Mouse (Mus musculus): ENCODE results near the gene Ppp4r4.
"Not testable (repeated sequence)": the region's sequence is repeated elsewhere in the genome, so short reads cannot be mapped to it uniquely, and the experiment has no call there.

Gene Ppp4r4

GRCm38 (mm10) chr12:103634430-103634829, 102.3 kb downstream of the Ppp4r4 start:
- DNase-seq (ENCODE audit: low read depth, low spot score): no peak

- no peak for DNase-seq (ENCODE audit: low read depth, low spot score)
These were observed 103.8 kb downstream of the Ppp4r4 start for GRCm38 (mm10) chr12:103635846-103636245.

- DNase-seq (ENCODE audit: low read depth, low spot score): peak; percentile 47
These were observed 111.3 kb downstream of the Ppp4r4 start for GRCm38 (mm10) chr12:103643336-103643735.

- DNase-seq (ENCODE audit: low read depth, low spot score): no peak
These were observed 111.7 kb downstream of the Ppp4r4 start for GRCm38 (mm10) chr12:103643818-103644217.

- no peak for DNase-seq (ENCODE audit: low read depth, low spot score)
These were observed 112.5 kb downstream of the Ppp4r4 start for GRCm38 (mm10) chr12:103644601-103645000.

- no peak for DNase-seq (ENCODE audit: low read depth, low spot score)
These were observed 114.2 kb downstream of the Ppp4r4 start for GRCm38 (mm10) chr12:103646314-103646713.

- no peak for DNase-seq (ENCODE audit: low read depth, low spot score)
These were observed 121.8 kb downstream of the Ppp4r4 start for GRCm38 (mm10) chr12:103653836-103654235.

GRCm38 (mm10) chr12:103655123-103656044, 123.3 kb downstream of the Ppp4r4 start:
- DNase-seq (ENCODE audit: low read depth, low spot score): no peak

GRCm38 (mm10) chr12:103656848-103657626, 125.0 kb downstream of the Ppp4r4 start, which contains the start of gene Serpina6:
Serpina6 (minus strand) TSS chr12:103657212.
- no peak for DNase-seq (ENCODE audit: low read depth, low spot score)

GRCm38 (mm10) chr12:103657991-103658390, 125.9 kb downstream of the Ppp4r4 start:
- no peak for DNase-seq (ENCODE audit: low read depth, low spot score)

GRCm38 (mm10) chr12:103659171-103659570, 127.1 kb downstream of the Ppp4r4 start:
- DNase-seq (ENCODE audit: low read depth, low spot score): no peak

- no peak for DNase-seq (ENCODE audit: low read depth, low spot score)
These were observed 128.0 kb downstream of the Ppp4r4 start for GRCm38 (mm10) chr12:103660076-103660475.

- DNase-seq (ENCODE audit: low read depth, low spot score): not testable (repeated sequence)
These were observed 130.0 kb downstream of the Ppp4r4 start for GRCm38 (mm10) chr12:103662053-103662452.

Measured in embryo, embryonic 11.5 days (tissue).